Mouse (Mus musculus) MEL (cell line): ENCODE measurements at regions not wholly inside any gene's neighbourhood (a gene's known extent, or its start where the extent isn't known, plus 50 kb on each side); places are given as distances from the start of the nearest gene placed in this dataset.

ENCODE experiments used
- DNase-seq: peaks from one replicate; pipeline ENCODE4 v3.0.0; 2011; ENCODE audit warnings: low read depth, low spot score
- H3K27ac ChIP-seq: 2 replicates; pipeline ENCODE4 v1.5.1; 2012; ENCODE audit warnings: low read depth, mild to moderate bottlenecking, control low read depth, low read length, moderate library complexity; ENCODE audit not compliant: control insufficient read depth
- H3K27me3 ChIP-seq, 2 experiments: fragments of 150-350 bp in 1 of 2; sonication (generic) in 1 of 2; 2 replicates each; pipeline ENCODE4 v1.6.1; 2012; ENCODE audit warnings: low read length in 2 of 2, mild to moderate bottlenecking in 2 of 2, improper control_type of control experiment in 1 of 2, moderate library complexity in 1 of 2; ENCODE audit not compliant: insufficient read depth in 2 of 2, control insufficient read depth in 1 of 2
- H3K36me3 ChIP-seq, 2 experiments: 2 replicates each; pipeline ENCODE4 v1.6.1; 2012 to 2014; ENCODE audit warnings: low read length in 2 of 2, improper control_type of control experiment in 1 of 2, inconsistent platforms in 1 of 2, mild to moderate bottlenecking in 1 of 2; ENCODE audit not compliant: insufficient read depth in 2 of 2, control insufficient read depth in 1 of 2
- H3K4me1 ChIP-seq, 2 experiments: fragments of 150-350 bp in 1 of 2; sonication (generic) in 1 of 2; 2 replicates each; pipeline ENCODE4 v1.6.1; 2012; ENCODE audit warnings: low read length in 2 of 2, improper control_type of control experiment in 1 of 2, mild to moderate bottlenecking in 1 of 2; ENCODE audit not compliant: insufficient read depth in 2 of 2, control insufficient read depth in 1 of 2
- H3K4me3 ChIP-seq, 2 experiments: fragments of 150-350 bp in 1 of 2; sonication (generic) in 1 of 2; 2 replicates each; pipeline ENCODE4 v1.5.1; 2012; ENCODE audit warnings: low read depth in 2 of 2, low read length in 2 of 2, mild to moderate bottlenecking in 2 of 2, moderate library complexity in 2 of 2, control low read depth in 1 of 2, improper control_type of control experiment in 1 of 2; ENCODE audit not compliant: control insufficient read depth in 1 of 2, insufficient read depth in 1 of 2
- H3K79me2 ChIP-seq: 2 replicates; pipeline ENCODE4 v1.6.1; 2012; ENCODE audit warnings: mild to moderate bottlenecking, low read length, moderate library complexity; ENCODE audit not compliant: control insufficient read depth, poor library complexity, insufficient read depth
- H3K9ac ChIP-seq: 2 replicates; pipeline ENCODE4 v1.6.1; 2012; ENCODE audit warnings: low read depth, mild to moderate bottlenecking, control low read depth, low read length, moderate library complexity; ENCODE audit not compliant: control insufficient read depth, poor library complexity, severe bottlenecking
- H3K9me3 ChIP-seq: fragments of 150-350 bp; sonication (generic); replicated peaks from 2 replicates; pipeline ENCODE4 v1.6.1; 2012; ENCODE audit warnings: mild to moderate bottlenecking, low read length, improper control_type of control experiment, moderate library complexity; ENCODE audit not compliant: insufficient read depth
- ELF1 ChIP-seq: IDR thresholded peaks from 2 replicates; pipeline ENCODE4 v1.6.1; 2014; ENCODE audit warnings: low read depth, mild to moderate bottlenecking, inconsistent platforms, low read length, improper control_type of control experiment, moderate library complexity
- HCFC1 ChIP-seq: IDR thresholded peaks from 2 replicates; pipeline ENCODE4 v1.6.1; 2012; ENCODE audit warnings: low read depth, mild to moderate bottlenecking, inconsistent platforms, low read length, improper control_type of control experiment, moderate library complexity
- MAFK ChIP-seq: IDR thresholded peaks from 2 replicates; pipeline ENCODE4 v1.6.1; 2011; ENCODE audit warnings: low read depth, mild to moderate bottlenecking, low read length, improper control_type of control experiment, borderline replicate concordance
- MAZ ChIP-seq: IDR thresholded peaks from 2 replicates; pipeline ENCODE4 v1.6.1; 2012; ENCODE audit warnings: low read depth, mild to moderate bottlenecking, inconsistent platforms, low read length, improper control_type of control experiment
- MYC ChIP-seq: IDR thresholded peaks from 2 replicates; pipeline ENCODE4 v1.6.1; 2011; ENCODE audit warnings: low read depth, mild to moderate bottlenecking, low read length, improper control_type of control experiment, moderate library complexity
- POLR2A ChIP-seq, 2 experiments: IDR thresholded peaks; 2 replicates each; pipeline ENCODE4 v1.6.1; 2011 to 2012; ENCODE audit warnings: low read length in 2 of 2, mild to moderate bottlenecking in 2 of 2, control low read depth in 1 of 2, improper control_type of control experiment in 1 of 2, low read depth in 1 of 2, moderate library complexity in 1 of 2; ENCODE audit not compliant: control insufficient read depth in 1 of 2, insufficient read depth in 1 of 2, poor library complexity in 1 of 2
- POLR2AphosphoS5 ChIP-seq: IDR thresholded peaks from 2 replicates; pipeline ENCODE4 v1.6.1; 2012; ENCODE audit warnings: low read depth, borderline replicate concordance, mild to moderate bottlenecking, inconsistent platforms, low read length, moderate library complexity, mixed read lengths
- RAD21 ChIP-seq: IDR thresholded peaks from 2 replicates; pipeline ENCODE4 v1.6.1; 2011; ENCODE audit warnings: mild to moderate bottlenecking, low read depth, low read length, improper control_type of control experiment
- SMC3 ChIP-seq: IDR thresholded peaks from 2 replicates; pipeline ENCODE4 v1.6.1; 2011; ENCODE audit warnings: low read depth, low read length, improper control_type of control experiment
- TAL1 ChIP-seq: IDR thresholded peaks from 2 replicates; pipeline ENCODE4 v1.6.1; 2012; ENCODE audit warnings: mild to moderate bottlenecking, inconsistent platforms, low read length, moderate library complexity, mixed read lengths
- TBP ChIP-seq: IDR thresholded peaks from 2 replicates; pipeline ENCODE4 v1.8.0; 2011; ENCODE audit warnings: low read depth, low read length, improper control_type of control experiment
- TCF12 ChIP-seq: IDR thresholded peaks from 2 replicates; pipeline ENCODE4 v1.6.1; 2014; ENCODE audit warnings: low read depth, mild to moderate bottlenecking, inconsistent platforms, low read length, improper control_type of control experiment, moderate library complexity
- USF1 ChIP-seq: IDR thresholded peaks from 2 replicates; pipeline ENCODE4 v1.6.1; 2014; ENCODE audit warnings: low read depth, mild to moderate bottlenecking, inconsistent platforms, low read length, improper control_type of control experiment, moderate library complexity
- USF2 ChIP-seq, 2 experiments: IDR thresholded peaks; 2 replicates each; pipeline ENCODE4 v1.6.1; 2011 to 2012; ENCODE audit warnings: improper control_type of control experiment in 2 of 2, low read length in 2 of 2, borderline replicate concordance in 1 of 2, inconsistent platforms in 1 of 2, low read depth in 1 of 2, mild to moderate bottlenecking in 1 of 2; ENCODE audit not compliant: insufficient read depth in 1 of 2
- ZC3H11A ChIP-seq: IDR thresholded peaks from 2 replicates; pipeline ENCODE4 v1.6.1; 2012; ENCODE audit warnings: low read depth, mild to moderate bottlenecking, inconsistent platforms, low read length, improper control_type of control experiment
- ZKSCAN1 ChIP-seq: IDR thresholded peaks from 2 replicates; pipeline ENCODE4 v1.6.1; 2012; ENCODE audit warnings: low read depth, mild to moderate bottlenecking, inconsistent platforms, low read length, improper control_type of control experiment, moderate library complexity
- ZNF384 ChIP-seq: IDR thresholded peaks from 2 replicates; pipeline ENCODE4 v1.6.1; 2012; ENCODE audit warnings: low read depth, mild to moderate bottlenecking, inconsistent platforms, low read length, improper control_type of control experiment

DNA sequence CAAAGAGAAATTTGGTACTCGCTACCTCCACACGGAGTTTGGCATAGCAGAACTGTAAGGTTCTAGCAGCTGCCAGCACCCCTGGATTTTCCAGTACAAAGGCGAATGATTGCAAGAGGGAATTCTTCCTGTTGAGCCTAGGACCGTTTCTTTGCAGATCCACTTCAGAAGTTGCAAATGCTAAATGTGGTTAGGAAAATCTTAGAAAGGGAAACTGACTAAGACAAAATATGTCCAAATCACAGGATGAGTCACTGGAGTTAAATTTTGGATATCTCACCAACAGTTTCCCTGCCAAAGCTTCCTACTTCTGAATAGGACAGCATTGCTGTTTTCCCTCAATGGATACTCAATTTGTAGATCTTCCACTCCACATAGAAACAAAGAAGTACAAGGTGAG, 395.4 kb upstream of the Ubash3b start:
- Histone ChIP-seq H3K36me3 (no peaks in the 10 kb centered on the region), H3K4me3 (no peak overlapping the region), H3K27ac (no peak overlapping the region), H3K9me3 (no peaks in the 10 kb centered on the region), H3K9ac (no peak overlapping the region), H3K79me2 (no peaks in the 10 kb centered on the region), H3K27me3 (no peaks in the 10 kb centered on the region), H3K4me1 (no peaks in the 10 kb centered on the region)
- no peak for DNase-seq
- TF ChIP-seq SMC3, result no peak
- no peak for TF ChIP-seq MYC
- TF ChIP-seq TAL1, result no peak
- TF ChIP-seq TBP, result no peak
- TF ChIP-seq ZC3H11A, result no peak
- TF ChIP-seq MAZ, result no peak
- TF ChIP-seq ZNF384, result no peak
- no peak for TF ChIP-seq MAFK
- no peak for TF ChIP-seq USF1
- TF ChIP-seq RAD21, result no peak
- no peak for TF ChIP-seq POLR2A (IDR thresholded peaks at IDR 0.05; ENCODE audit: control insufficient read depth in 1 of 2, insufficient read depth in 1 of 2, low read depth in 1 of 2, low read length in 2 of 2, poor library complexity in 1 of 2)

DNA sequence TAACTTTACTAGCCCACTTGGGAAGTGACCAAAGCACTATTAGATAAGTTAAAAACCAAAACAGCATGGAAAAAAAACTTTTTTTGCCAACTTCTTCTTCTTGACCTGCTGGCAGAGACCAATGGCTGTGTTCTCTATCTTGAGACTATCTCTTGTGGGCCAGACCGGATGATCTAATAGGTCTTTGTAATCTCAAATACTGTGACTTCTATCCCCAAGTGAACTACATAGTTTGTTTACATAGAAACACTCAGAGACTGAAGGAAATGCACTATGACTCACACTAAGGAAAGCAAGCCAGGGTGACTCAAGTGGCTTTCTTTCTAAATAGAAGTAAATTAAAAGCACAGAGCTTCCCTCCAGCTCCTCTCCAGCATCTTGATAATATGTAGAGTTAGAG, 384.3 kb upstream of the Ubash3b start:
- TF ChIP-seq ZKSCAN1, result no peak
- no peak for TF ChIP-seq USF2 (IDR thresholded peaks at IDR 0.05; ENCODE audit: borderline replicate concordance in 1 of 2, insufficient read depth in 1 of 2, low read depth in 1 of 2, low read length in 2 of 2)
- no peak for TF ChIP-seq MAFK
- no peak for TF ChIP-seq SMC3
- TF ChIP-seq RAD21, result no peak
- TF ChIP-seq HCFC1, result no peak
- no peak for TF ChIP-seq ELF1
- TF ChIP-seq POLR2AphosphoS5, result no peak
- no peak for TF ChIP-seq TCF12
- DNase-seq, result no peak

More for the DNA sequence above, 384.3 kb upstream of the Ubash3b start:
- Histone ChIP-seq H3K9ac (no peak overlapping the region), H3K9me3 (no peaks in the 10 kb centered on the region), H3K36me3 (no peaks in the 10 kb centered on the region), H3K4me3 (no peak overlapping the region), H3K79me2 (no peaks in the 10 kb centered on the region), H3K27ac (no peak overlapping the region), H3K4me1 (no peaks in the 10 kb centered on the region), H3K27me3 (no peaks in the 10 kb centered on the region)
